Mouse (Mus musculus): ENCODE data around the gene Gm17490.

- no peak for TF ChIP-seq CTCF (conservative IDR thresholded peaks at IDR 0.05; ENCODE audit: low read length)
- no peak for TF ChIP-seq NANOG (IDR thresholded peaks at IDR 0.05; ENCODE audit: borderline replicate concordance, low read length)
Measured at GRCm38 (mm10) chr2:11578187-11578586, 47.9 kb downstream of the Gm17490 start.

All from E14TG2a.4 (cell line).